Mouse (Mus musculus) adrenal gland, postnatal 4 days (tissue): ENCODE results near the gene Prkce. TPM values are rescaled to one million over a fixed set of nuclear protein-coding genes. Genes with fewer than 3 reads are reported as not detected.
"Not testable (repeated sequence)": the region's sequence is repeated elsewhere in the genome, so short reads cannot be mapped to it uniquely, and the experiment has no call there.

Experiments used
- DNase-seq, 2 experiments: peaks; one replicate each; pipeline ENCODE4 v3.0.0; 2021 to 2022; ENCODE audit warnings: low spot score in 2 of 2, mixed read lengths in 2 of 2
- total RNA-seq, 2 experiments: library from RNA; stranded (reverse); gene quantifications; 2 replicates each; pipeline ENCODE4 v1.2.3; 2021

The Prkce gene
- total RNA-seq, 2 experiments from 2014 or later = 25.2 to 27.4 TPM

- DNase-seq = no peak
These were observed 299.8 kb downstream of the Prkce start for GRCm38 (mm10) chr17:86467291-86467898.

DNA sequence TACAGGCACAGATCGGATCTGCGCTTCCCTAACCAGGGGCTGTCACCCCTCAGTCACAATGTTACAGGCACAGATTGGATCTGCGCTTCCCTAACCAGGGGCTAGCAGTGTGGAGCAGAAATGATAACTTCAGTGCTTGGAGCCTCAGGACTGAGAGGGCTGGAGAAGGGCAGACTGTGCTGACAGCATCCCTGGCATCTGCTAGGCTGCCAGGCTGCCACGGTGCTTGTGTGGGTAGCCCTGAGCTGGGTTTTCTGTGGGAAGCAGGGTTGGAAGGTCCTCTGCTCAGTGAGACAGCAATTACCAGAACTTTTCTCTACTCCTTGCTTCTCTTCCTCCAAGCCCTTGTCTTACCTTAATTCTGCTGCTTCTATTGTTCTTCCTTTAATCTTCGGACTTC lies 300.4 kb downstream of the Prkce start:
- no peak for DNase-seq

DNA sequence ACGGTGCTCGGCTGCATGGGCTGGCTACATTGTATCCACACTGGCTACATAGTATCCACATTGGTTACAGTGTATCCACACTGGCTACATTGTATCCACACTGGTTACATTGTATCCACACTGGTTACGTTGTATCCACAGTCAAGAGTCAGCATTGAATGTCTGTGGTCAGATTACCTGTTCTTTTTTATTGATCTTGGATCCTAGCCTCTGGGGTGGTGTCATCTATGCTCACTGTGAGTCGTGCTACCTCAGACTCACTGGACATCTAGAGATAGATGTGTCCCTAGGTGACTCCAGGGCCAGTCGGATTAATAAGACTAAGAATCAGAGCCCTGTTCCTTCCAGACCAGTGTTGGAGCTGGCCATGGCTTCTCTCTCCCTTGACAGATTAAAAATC lies 302.6 kb downstream of the Prkce start:
- no peak for DNase-seq

DNA sequence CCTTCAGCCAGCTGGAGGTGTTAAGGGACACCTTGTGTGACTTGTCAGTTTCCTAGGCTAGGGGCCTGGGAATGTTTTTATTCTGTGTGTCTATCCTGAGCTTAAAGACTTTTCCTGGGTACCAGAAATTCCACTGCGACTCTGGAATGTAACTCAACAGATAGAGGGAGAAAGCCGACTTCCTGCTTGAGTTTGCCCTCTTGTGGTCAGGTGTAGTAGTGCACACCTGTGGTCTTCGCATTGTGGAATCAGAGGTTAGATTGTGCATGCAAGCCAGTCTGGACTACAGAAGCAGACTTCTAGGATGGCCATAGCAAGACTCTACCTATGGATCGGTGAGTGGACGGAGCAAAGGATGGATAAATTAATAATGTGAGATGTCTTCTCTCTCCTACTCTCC lies 304.1 kb downstream of the Prkce start:
- DNase-seq = no peak

DNA sequence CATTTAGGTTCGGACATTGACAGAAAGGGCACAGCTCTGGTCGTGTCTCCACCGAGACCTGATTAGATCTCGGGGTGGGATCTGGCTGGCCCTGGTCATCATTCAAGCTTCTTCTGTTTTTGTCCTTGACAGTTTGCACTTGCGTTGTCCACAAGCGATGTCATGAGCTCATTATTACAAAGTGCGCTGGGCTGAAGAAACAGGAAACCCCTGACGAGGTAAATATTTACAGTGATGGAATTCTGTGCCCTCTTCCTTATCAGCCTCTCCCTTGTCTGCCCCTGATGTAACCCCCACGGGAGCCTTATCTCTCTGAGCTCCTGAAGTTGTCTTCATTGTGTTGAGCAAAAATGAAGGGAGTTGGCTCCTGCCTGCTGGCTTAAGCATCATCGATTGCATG lies 309.1 kb downstream of the Prkce start:
- no peak for DNase-seq

DNA sequence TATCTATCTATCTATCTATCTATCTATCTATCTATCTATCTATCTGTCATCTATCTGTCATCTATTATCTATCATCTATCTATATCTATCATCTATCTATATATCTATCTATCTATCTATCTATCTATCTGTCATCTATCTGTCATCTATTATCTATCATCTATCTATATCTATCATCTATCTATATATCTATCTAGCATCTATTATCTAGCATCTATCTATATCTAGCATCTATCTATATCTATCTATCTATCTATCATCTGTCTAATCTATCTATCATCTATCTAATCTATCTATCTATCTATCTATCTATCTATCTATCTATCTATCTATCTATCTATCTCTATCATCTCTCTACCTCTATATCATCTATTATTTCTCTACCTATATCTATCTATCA lies 309.8 kb downstream of the Prkce start:
- not testable (repeated sequence) for DNase-seq

DNA sequence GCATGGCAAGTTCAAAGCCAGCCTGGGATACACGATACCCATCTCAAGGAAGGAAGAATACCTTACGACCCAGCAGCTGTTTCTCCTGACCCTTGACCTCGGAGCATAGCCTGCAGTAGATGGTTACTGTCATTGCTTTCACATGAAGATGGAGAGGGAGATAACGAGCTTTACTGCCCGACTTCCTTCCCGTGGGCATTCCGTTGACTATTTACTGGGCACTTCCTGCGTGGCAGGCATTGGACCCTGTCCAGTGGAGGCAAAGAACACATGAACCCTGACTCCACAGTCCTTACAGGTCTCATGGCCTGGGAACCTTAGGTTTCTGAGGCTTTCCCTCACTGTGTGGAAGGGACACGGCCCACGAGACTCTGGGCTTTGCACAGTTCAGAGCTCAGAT lies 311.8 kb downstream of the Prkce start:
- no peak for DNase-seq

- DNase-seq = no peak
These were observed 315.1 kb downstream of the Prkce start for GRCm38 (mm10) chr17:86482675-86483074.

DNA sequence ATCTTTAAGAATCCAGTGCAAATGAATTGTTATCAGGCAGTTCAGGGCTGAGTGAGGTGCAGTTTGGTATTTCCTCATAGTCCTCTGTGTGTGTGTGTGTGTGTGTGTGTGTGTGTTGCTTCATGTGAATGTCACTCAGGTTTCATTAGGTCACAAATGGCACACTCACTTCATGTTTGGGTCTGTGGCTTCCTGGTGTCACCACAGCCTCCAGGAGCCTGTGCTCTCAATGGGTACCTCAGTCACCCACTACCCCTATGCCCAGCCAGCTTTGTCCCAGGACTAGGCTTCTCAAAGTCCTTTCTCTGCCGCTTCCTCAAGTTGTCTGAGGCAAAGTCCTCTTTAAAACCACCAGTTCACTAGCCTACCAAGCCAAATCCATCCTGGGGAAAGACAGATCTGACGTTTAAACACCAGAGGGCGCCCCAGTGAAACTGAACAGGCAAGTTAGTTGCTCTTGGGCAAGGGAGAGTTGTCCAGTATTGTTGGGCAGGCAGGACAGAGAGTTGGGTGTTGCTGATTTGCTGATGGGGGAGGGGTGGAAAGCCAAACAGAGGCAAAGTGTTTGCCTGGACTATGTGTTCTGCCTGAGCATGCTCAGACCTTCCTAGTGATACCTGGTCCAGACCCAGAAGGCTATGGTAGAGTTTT lies 316.6 kb downstream of the Prkce start:
- DNase-seq = peak; percentile 30 to 70

GRCm38 (mm10) chr17:86486657-86487056 lies 319.1 kb downstream of the Prkce start:
- no peak for DNase-seq

GRCm38 (mm10) chr17:86487450-86487849 lies 319.9 kb downstream of the Prkce start:
- no peak for DNase-seq

GRCm38 (mm10) chr17:86489827-86490226 lies 322.2 kb downstream of the Prkce start:
- no peak for DNase-seq

GRCm38 (mm10) chr17:86492376-86492775 lies 324.8 kb downstream of the Prkce start:
- DNase-seq = no peak

GRCm38 (mm10) chr17:86493891-86494420 lies 326.4 kb downstream of the Prkce start:
- no peak for DNase-seq

DNA sequence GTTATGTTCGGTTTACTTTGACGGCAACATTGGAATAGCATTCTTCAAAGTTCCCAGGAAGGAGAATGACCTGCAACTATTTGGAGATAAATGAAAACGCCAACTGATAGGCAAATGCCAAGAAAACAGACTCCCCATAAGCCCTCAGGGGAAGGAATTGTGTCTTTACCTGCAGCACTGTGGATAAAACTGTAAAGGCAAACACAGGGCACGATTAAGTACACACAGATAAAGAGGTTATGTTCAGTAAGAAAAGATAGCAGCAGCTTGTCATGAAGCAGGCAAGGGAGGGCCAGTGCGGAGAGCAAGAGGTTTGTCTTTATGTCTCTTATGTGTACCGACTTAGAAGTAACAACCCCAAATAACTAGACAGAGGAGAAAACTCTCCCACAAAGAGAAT lies 326.9 kb downstream of the Prkce start:
- no peak for DNase-seq

GRCm38 (mm10) chr17:86494895-86495294 lies 327.3 kb downstream of the Prkce start:
- no peak for DNase-seq

DNA sequence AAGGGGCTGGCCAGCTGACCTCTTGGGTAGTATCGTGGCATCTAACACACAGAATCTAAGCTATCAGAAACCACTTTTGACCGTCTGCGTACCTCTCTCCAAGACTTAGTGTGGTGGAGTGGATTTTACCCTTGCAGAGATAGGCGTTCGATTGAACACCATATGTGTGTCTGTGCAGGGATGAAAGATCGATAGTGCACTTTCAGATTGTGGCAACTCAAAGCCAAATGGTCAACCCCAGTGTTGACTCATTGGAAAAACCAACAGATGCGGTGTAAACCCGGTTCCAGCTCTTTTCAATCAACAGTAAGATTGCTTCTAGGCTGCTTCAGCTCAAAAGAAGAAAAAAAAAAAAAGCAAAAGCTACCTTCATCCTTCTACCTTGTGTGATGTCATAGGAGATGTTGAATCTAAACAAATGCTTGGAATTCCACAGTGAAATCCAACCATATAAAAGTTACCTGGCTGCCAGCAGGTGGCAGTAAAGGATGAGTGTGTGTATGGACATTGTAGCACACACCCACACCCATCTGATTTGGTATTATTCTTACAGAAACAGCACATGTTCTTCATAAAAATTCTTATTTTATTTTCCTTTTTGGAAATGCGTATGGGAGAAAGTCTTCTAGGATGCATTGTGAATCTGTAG lies 328.7 kb downstream of the Prkce start:
- DNase-seq = no peak

- DNase-seq = no peak
These were observed 329.7 kb downstream of the Prkce start for GRCm38 (mm10) chr17:86497302-86497701.

DNA sequence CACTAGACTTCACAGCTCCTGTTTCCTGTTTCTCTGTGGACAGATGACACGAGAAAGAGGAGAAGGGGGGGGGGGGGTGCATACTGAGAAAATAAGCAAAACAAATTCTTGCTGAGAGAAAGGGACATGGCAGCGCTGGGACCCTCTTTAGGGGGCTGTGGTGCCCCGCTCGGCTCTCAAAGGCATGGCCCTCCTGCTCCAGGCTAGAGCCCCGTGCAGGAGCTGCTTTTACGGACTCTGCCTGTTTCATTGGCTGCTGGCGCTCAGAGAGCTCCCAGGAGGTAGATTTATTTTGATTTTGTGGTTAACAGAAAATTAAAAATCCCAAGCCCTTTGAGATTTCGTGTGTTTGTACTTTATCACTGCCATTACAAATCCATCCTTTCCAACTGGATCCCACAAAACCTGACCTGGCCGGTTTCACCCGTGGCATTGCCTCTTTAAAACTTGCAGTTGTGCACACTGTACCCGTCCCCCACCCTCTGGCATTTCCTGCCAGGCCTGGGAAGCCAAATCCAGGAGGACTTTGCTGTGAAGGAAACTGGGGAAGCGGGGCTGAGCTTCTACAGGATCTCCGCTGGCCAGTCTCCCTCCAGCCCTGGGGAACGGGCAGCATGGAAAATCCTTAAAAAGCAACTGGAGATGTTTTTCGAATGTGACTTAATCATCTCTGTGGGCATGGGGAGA lies 331.9 kb downstream of the Prkce start:
- DNase-seq = peak in 1 of 2 experiments; percentile 12

DNA sequence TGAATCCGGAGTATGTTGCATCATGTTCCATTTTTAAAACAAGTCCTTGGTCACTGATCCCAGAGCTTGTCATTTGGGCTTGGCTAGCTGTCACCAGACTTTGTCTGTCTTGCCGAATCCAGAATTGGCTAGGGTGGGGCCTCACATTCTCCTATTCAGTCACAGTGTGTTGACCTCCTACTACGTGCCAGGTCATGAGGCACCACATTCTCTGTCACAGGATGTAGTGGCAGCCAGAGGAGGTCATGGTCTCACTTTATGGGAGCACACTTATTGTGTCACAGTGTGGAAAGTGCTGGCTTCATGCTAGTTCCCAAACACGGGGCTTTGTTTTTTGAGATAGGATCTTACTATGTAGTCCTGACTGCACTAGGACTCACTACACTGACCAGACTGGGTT lies 333.8 kb downstream of the Prkce start:
- DNase-seq = no peak

GRCm38 (mm10) chr17:86503208-86503897 lies 335.8 kb downstream of the Prkce start:
- DNase-seq = no peak
